Mouse (Mus musculus) lung, adult 2 months (tissue): ENCODE results near the gene Duox2. TPM values are rescaled to one million over a fixed set of nuclear protein-coding genes. Genes with fewer than 3 reads are reported as not detected.
A peak's percentile ranks its signal among the peaks of the same experiment; 100 is the strongest.
"Not testable (repeated sequence)": the region's sequence is repeated elsewhere in the genome, so short reads cannot be mapped to it uniquely, and the experiment has no call there.

Experiments used
- DNase-seq: peaks from one replicate; pipeline ENCODE4 v3.0.0; 2022
- H3K4me1 ChIP-seq: fragments of 200-500 bp; 2 replicates; pipeline ENCODE4 v1.6.1; 2011; ENCODE audit warnings: low read length; ENCODE audit not compliant: control insufficient read depth, insufficient read depth
- H3K4me3 ChIP-seq: fragments of 200-500 bp; replicated peaks from 2 replicates; pipeline ENCODE3; 2011; ENCODE audit warnings: low read depth, mild to moderate bottlenecking, control low read depth, low read length; ENCODE audit errors: extremely low read depth
- CTCF ChIP-seq: fragments of 200-500 bp; IDR thresholded peaks from 2 replicates; pipeline ENCODE4 v1.5.1; 2011; ENCODE audit warnings: mild to moderate bottlenecking, low read length, control low read depth; ENCODE audit not compliant: insufficient read depth
- POLR2A ChIP-seq: fragments of 200-500 bp; IDR thresholded peaks from 2 replicates; pipeline ENCODE4 v1.6.1; 2011; ENCODE audit warnings: low read depth, mild to moderate bottlenecking, control low read depth, low read length, borderline replicate concordance; ENCODE audit errors: extremely low read depth
- WGBS: fragments of 180-500 bp; shearing (Covaris S2); methylation state at CpG from one replicate; pipeline ENCODE4 v1.1.7; 2018; 5-methylcytosine and 5-hydroxymethylcytosine counted together
- polyA plus RNA-seq: library from polyadenylated mRNA; depleted of rRNA; stranded (reverse); fragments of >200 nt; gene quantifications from 2 replicates; pipeline ENCODE4 v1.2.3, GENCODE M21; 2012; rRNA removed

Duox2 gene
- polyA plus RNA-seq: 0.68 and 0.72 TPM in 2 replicates

DNA sequence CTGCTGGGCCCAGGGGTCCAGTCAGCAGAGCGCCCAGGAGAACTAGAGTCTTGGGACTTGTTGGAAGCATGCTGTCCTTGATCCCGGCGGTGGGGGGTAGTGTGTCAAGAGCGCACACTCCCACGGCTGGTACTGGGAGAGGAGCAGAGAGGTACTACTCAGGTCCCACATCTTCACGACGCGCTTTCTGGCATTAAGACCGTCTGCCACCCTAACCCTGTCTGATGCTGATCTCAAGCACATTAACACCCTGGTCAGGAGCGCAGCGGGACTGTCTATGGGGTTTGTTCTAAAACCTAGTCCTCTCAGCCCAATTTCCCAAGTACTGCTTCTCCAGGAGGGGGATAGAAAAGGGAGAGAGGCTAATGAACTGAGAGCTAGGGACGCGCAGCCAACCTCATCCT is at the start of gene Duox2:
Gene Duox2 (minus strand): TSS at position 354 of the 404 bp plus-strand sequence.
- WGBS: 4% methylated on average over 13 of the region's 13 CpGs
- TF ChIP-seq POLR2A (no peak), CTCF (no peak)

DNA sequence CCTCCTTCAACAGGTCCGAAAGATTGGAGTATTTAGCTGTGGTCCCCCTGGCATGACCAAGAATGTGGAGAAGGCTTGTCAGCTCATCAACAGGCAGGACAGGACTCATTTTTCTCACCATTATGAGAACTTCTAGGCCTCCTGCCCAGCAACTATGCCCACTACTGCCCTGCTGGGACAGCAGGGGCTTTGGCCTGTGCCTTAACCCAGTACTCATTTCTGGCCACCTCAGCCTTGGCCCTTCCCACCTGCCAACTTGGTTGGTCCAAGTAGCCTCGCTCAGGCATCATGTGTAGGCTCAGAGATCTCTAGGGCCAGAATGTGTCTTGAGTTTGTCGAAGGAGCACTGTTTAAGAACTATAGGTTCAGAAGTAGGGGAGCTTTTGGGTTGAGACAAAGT is 49.0 kb upstream of the Duox2 start:
- DNase-seq: no peak
- H3K4me1 ChIP-seq: peaks cover 4% of the 10 kb centered on the region
- WGBS: 92% methylated on average over 3 of the region's 3 CpGs
- H3K4me3 ChIP-seq: no peak overlapping the region
- TF ChIP-seq CTCF (no peak), POLR2A (no peak)

More for the DNA sequence above, at the start of gene Duox2:
- Histone ChIP-seq H3K4me3 (peak within 1 kb of the TSS; percentile 10), H3K4me1 (peaks cover 13% of the 10 kb centered on the region)
- no peak for DNase-seq

DNA sequence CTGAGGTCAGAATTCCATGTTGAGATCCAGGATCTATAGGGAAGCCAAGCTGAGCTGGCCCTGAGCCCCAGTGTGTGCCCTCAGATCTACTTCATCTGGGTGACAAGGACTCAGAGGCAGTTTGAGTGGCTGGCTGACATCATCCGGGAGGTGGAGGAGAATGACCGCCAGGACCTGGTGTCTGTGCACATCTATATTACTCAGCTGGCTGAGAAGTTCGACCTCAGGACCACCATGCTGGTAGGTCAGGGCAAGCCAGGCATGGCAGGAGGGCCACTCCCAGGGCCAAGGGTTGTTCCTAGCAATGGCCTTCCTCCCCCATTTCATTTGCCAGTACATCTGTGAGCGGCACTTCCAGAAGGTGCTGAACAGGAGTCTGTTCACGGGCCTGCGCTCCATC is 47.9 kb upstream of the Duox2 start:
- H3K4me3 ChIP-seq, H3K4me1 ChIP-seq, DNase-seq: not testable (repeated sequence)
- WGBS: 79% methylated on average over 6 of the region's 6 CpGs

DNA sequence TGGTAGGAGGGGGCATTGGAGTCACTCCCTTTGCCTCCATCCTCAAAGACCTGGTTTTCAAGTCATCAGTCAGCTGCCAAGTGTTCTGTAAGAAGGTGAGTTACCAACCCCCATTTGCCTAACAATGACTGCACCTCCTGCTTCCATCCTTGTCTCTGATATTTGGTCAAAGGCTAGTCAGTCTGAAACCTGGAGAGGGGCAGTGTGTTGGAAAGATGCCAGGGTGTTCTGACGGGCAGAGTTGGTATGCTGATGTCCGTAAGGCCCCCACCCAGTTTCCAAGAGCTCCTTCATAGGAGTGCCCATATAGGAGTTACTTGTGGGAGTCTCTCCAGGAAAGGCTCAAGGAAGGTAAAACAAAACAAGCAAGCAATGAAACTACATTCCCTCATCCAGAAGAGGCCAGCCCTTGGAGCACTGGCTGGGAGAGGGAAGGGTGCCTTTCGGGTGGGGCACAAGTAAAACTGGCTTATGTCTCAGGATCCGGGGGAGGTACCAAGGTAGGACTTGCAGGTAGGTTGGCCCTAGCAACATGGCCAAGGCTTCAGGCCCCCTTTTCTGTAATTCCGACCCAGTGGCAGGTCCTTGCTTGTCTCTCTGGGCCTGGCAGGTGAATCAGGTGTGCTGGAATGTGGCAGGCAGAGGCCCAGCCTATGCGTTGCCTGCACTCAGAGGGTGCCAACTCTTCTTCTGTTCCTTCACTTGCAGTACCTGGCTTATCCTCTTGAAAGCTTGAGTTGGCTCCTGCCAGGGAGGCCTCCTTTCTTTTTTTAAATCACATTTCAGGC is 47.1 kb upstream of the Duox2 start:
- H3K4me1 ChIP-seq: peaks cover 4% of the 10 kb centered on the region
- TF ChIP-seq CTCF (no peak), POLR2A (no peak)
- DNase-seq: no peak
- no peak overlapping the region for H3K4me3 ChIP-seq
- 63% methylated on average over 6 of the region's 6 CpGs for WGBS

DNA sequence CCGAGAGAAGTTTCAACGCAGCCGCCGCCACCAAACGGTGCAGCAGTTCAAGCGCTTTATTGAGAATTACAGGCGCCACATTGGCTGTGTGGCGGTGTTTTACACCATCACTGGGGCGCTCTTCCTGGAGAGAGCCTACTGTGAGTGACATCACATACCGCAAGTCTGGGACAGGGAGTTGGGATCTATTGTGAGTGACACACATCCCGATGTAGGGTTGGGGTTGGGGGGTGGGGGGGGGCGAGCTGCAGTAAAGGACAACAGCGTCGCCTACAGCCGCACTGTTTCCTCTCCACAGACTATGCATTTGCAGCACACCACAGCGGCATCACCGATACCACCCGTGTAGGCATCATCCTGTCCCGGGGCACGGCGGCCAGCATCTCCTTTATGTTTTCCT is 39.0 kb upstream of the Duox2 start:
- WGBS: 60% methylated on average over 21 of the region's 21 CpGs
- DNase-seq: no peak
- Histone ChIP-seq H3K4me3 (no peak overlapping the region), H3K4me1 (no peaks in the 10 kb centered on the region)
- TF ChIP-seq CTCF: no peak
- no peak for TF ChIP-seq POLR2A

DNA sequence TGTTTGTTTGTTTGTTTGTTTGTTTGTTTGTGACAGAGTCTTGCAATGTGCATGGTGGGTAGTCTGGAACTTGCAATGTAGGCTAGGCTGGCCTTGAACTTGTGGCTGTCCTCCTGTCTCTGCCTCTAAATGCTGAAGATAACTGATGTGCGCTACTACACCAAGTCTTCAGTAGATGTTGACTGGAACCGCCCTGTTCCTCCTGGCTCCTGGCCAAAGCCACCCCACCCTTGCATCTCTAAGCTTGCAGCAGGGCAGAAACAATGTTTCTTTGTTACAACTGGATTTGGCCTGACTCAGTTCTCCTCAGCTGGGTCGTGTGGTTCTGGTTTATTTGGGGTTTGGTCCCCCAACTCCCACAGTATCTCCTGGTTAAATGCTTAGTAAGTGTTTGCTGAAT is 35.9 kb upstream of the Duox2 start:
- TF ChIP-seq POLR2A (no peak), CTCF (no peak)
- 35% methylated on average over 3 of the region's 3 CpGs for WGBS
- no peaks in the 10 kb centered on the region for H3K4me1 ChIP-seq
- DNase-seq: no peak
- H3K4me3 ChIP-seq: no peak overlapping the region

DNA sequence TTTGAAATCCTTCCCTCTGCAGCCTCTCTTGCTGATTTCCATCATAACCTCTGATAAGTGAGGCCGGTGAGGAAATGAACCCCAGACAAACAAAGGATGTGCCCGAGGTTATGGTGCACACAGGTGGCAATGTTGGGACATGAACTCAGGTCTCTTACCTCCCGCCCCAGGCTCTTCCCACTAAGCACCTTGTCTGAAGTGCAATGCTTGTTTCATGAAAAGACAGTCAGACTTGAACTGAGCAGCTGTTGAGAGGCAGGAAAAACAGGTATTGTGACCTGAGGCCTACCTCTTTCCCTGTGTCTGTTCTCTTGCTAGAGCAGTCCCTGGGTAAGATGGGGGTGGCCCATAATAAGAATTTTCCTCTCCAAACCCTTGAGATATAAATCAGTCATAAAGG is 34.0 kb upstream of the Duox2 start:
- WGBS: 71% methylated on average over 3 of the region's 3 CpGs
- Histone ChIP-seq H3K4me1 (no peaks in the 10 kb centered on the region), H3K4me3 (no peak overlapping the region)
- DNase-seq: no peak
- TF ChIP-seq POLR2A: no peak
- no peak for TF ChIP-seq CTCF

DNA sequence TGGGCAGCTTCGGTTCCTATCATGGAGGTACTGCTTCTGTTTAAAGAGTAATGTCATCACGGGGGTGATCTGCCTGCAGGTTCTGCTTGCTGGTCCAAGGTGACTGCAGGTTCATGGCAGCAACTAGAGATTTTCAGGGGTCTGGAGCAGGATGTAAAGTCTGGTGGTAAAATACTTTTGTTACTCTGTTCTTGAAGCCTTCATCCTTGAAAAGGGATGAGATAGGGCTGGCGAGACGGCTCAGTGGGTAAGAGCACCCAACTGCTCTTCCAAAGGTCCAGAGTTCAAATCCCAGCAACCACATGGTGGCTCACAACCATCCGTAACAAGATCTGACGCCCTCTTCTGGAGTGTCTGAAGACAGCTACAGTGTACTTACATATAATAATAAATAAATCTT is 32.1 kb upstream of the Duox2 start:
- 69% methylated on average over 6 of the region's 6 CpGs for WGBS
- not testable (repeated sequence) for H3K4me3 ChIP-seq, DNase-seq, H3K4me1 ChIP-seq

DNA sequence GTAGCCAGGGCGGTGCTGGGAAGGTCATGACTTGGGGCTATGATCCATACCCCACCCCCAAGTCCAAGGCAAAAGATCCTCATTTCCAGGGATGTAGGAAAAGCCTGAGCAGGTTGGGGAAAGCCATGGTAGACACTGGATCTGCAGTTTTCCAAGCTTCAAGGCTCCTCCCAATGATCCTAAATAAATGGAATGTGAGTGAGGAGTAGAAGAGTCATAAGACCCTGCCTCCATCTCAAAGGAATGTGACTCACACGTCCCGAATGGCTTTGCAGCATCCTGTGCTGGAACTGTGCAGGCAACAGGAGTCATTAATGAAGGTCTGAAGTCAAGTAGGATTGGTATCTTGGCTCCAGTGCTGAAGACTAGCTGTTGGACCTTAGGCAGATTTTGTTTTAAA is 29.7 kb upstream of the Duox2 start:
- no peaks in the 10 kb centered on the region for H3K4me1 ChIP-seq
- WGBS: 53% methylated on average over 3 of the region's 3 CpGs
- DNase-seq: no peak
- no peak overlapping the region for H3K4me3 ChIP-seq
- no peak for TF ChIP-seq POLR2A
- TF ChIP-seq CTCF: no peak

DNA sequence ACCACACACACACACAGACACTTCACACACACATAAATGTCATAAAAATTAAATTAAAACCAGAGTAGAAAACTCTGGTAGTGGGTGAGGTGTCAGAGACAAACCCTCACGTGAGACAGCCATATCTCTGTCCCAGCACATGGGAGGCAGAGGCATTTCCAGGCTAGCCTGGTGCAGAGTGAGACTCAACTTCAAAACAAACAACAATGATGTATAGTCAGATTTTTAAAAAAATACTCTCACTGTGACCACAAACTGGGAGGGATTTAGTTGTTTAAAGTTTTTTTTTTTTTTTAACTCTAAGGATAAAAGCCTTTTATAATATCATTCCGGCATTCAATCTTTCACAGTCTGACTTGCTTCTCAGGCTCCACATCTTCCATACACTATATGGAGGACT is 27.1 kb upstream of the Duox2 start:
- WGBS: 57% methylated on average over 2 of the region's 2 CpGs
- H3K4me3 ChIP-seq: no peak overlapping the region

More for the DNA sequence above, 27.1 kb upstream of the Duox2 start:
- DNase-seq: no peak
- TF ChIP-seq CTCF (no peak), POLR2A (no peak)
- no peaks in the 10 kb centered on the region for H3K4me1 ChIP-seq
